ENCODE assay signal across 9 mouse cellular contexts in genomic region chr13:13481033-13481432, GRCm38 (mm10). TPM values are rescaled to one million over a fixed set of nuclear protein-coding genes. Genes with fewer than 3 reads are reported as not detected.
DNase-seq lines count a peak whose midpoint lies in the region; ATAC-seq lines count a peak whose summit lies in the region.
"Had no signal": no experiment of that assay in that cellular context is flagged by ENCODE, and none has a peak within 500 bp of the region (broad histone marks: within the 10 kb centered on the region; RNA-seq: fewer than 3 reads in every experiment).

No protein-coding gene starts in this region.

- 63% methylated on average over 5 of the region's 5 CpGs for WGBS in kidney, embryonic 16.5 days
- WGBS in intestine, embryonic 16.5 days = 46% methylated on average over 5 of the region's 5 CpGs
- 33% methylated on average over 5 of the region's 5 CpGs for WGBS in midbrain, embryonic 12.5 days

- H3K4me3 ChIP-seq in kidney, embryonic 16.5 days (ENCODE audit: low read length) = no peak overlapping the region
- no peak overlapping the region for H3K4me3 ChIP-seq in intestine, embryonic 16.5 days (ENCODE audit: low read length)
- H3K4me3 ChIP-seq in midbrain, embryonic 12.5 days = no peak overlapping the region
- H3K4me3 ChIP-seq: limb, embryonic 13.5 days had no signal

- intact Hi-C loops in gastrocnemius, postnatal 14 days (cut with DNase I; ENCODE audit: low total_unique reads) = no loop called here

- no peak for ATAC-seq in kidney, embryonic 16.5 days (ENCODE audit: low FRiP score, low TSS enrichment)
- ATAC-seq in intestine, embryonic 16.5 days = peak; percentile 81
- peak; percentile 67 for ATAC-seq in midbrain, embryonic 12.5 days (ENCODE audit: low FRiP score, low read depth)

- no peaks in the 10 kb centered on the region for H3K27me3 ChIP-seq in kidney, embryonic 16.5 days (ENCODE audit: insufficient read depth, low read length)
- no peaks in the 10 kb centered on the region for H3K27me3 ChIP-seq in intestine, embryonic 16.5 days (replicated peaks; ENCODE audit: control insufficient read depth, insufficient read depth, low read length)
- H3K27me3 ChIP-seq in midbrain, embryonic 12.5 days = no peaks in the 10 kb centered on the region
- H3K27me3 ChIP-seq: limb, embryonic 13.5 days had no signal

- H3K9ac ChIP-seq in kidney, embryonic 16.5 days (replicated peaks; ENCODE audit: low read length) = no peak overlapping the region
- no peak overlapping the region for H3K9ac ChIP-seq in intestine, embryonic 16.5 days (ENCODE audit: low read depth, low read length)
- H3K9ac ChIP-seq in midbrain, embryonic 12.5 days (replicated peaks) = no peak overlapping the region
- H3K9ac ChIP-seq: limb, embryonic 13.5 days had no signal

- H3K4me1 ChIP-seq in kidney, embryonic 16.5 days (ENCODE audit: insufficient read depth, low read length) = no peaks in the 10 kb centered on the region
- H3K4me1 ChIP-seq in intestine, embryonic 16.5 days (ENCODE audit: control insufficient read depth, insufficient read depth, low read length) = no peaks in the 10 kb centered on the region
- peaks cover 16% of the 10 kb centered on the region; the same call in 1 of the 2 replicates for H3K4me1 ChIP-seq in midbrain, embryonic 12.5 days
- H3K4me1 ChIP-seq: limb, embryonic 13.5 days had no signal

- no peak overlapping the region for H3K4me2 ChIP-seq in kidney, embryonic 16.5 days (replicated peaks; ENCODE audit: low read depth, low read length)
- no peak overlapping the region for H3K4me2 ChIP-seq in intestine, embryonic 16.5 days (ENCODE audit: low read depth, low read length)
- no peak overlapping the region for H3K4me2 ChIP-seq in midbrain, embryonic 12.5 days (replicated peaks)
- H3K4me2 ChIP-seq: limb, embryonic 13.5 days had no signal

- DNase-seq in kidney, postnatal 14 days = peak; percentile 65
- DNase-seq in cerebellum, adult 8-10 months = peak; percentile 19
- DNase-seq in gastrocnemius, postnatal 14 days = peak; percentile 79
- no peak for DNase-seq in thymus, postnatal 4 days
- DNase-seq in adrenal gland, adult 18-20 months (ENCODE audit: low spot score in 2 of 2) = no peak

- H3K36me3 ChIP-seq in kidney, embryonic 16.5 days (ENCODE audit: insufficient read depth, low read length) = peaks cover 16% of the 10 kb centered on the region
- H3K36me3 ChIP-seq in intestine, embryonic 16.5 days (ENCODE audit: control insufficient read depth, insufficient read depth, low read length) = peaks cover 7% of the 10 kb centered on the region
- no peaks in the 10 kb centered on the region for H3K36me3 ChIP-seq in midbrain, embryonic 12.5 days

- no peak overlapping the region for H3K27ac ChIP-seq in kidney, embryonic 16.5 days (ENCODE audit: low read length)
- H3K27ac ChIP-seq in intestine, embryonic 16.5 days (ENCODE audit: low read length) = no peak overlapping the region
- 0 out of 2 replicates have a peak overlapping the region, but pooled peaks have one; percentile 20 for H3K27ac ChIP-seq in midbrain, embryonic 12.5 days (replicated peaks)
- H3K27ac ChIP-seq: limb, embryonic 13.5 days had no signal

- no peaks in the 10 kb centered on the region for H3K9me3 ChIP-seq in kidney, embryonic 16.5 days (ENCODE audit: low read length)
- no peaks in the 10 kb centered on the region for H3K9me3 ChIP-seq in intestine, embryonic 16.5 days (ENCODE audit: control insufficient read depth, low read length)
- no peaks in the 10 kb centered on the region for H3K9me3 ChIP-seq in midbrain, embryonic 12.5 days
- H3K9me3 ChIP-seq: limb, embryonic 13.5 days had no signal

RNA-seq across cellular contexts. Expression of gene Nid1, which starts 43.7 kb away (rescaled TPM):
- polyA plus RNA-seq in kidney, embryonic 16.5 days (2015; fragmentation: Nextera tagmentation; extraction: Ambion mirVana) = 130 and 135 TPM in 2 replicates
- total RNA-seq in gastrocnemius, postnatal 14 days (2021) = 100 to 1,000 TPM; 169 to 193 TPM
- polyA plus RNA-seq in intestine, embryonic 16.5 days (2015; fragmentation: Nextera tagmentation; extraction: Ambion mirVana) = 58.7 and 69.7 TPM in 2 replicates
- polyA plus RNA-seq in midbrain, embryonic 12.5 days (2016; fragmentation: Nextera tagmentation; extraction: Ambion mirVana) = 48.6 and 51.8 TPM in 2 replicates
- total RNA-seq in adrenal gland, adult 18-20 months (2021) = 10 to 100 TPM; 39.1 to 60.2 TPM

Comparison
In these comparisons a context has a peak if more than half of its experiments do, and no peak if none do; other contexts are left out.
1. DNase-seq: peak in kidney, postnatal 14 days (single experiment), cerebellum, adult 8-10 months (single experiment) and gastrocnemius, postnatal 14 days (single experiment); none in thymus, postnatal 4 days (single experiment) and adrenal gland, adult 18-20 months (0 of 2).